Mouse (Mus musculus) myocyte (in vitro differentiated cells): Measurements from ENCODE around the gene Slc22a12. TPM values are rescaled to one million over a fixed set of nuclear protein-coding genes. Genes with fewer than 3 reads are reported as not detected.

ENCODE experiments used
- H3K27me3 ChIP-seq: one replicate; pipeline ENCODE4 v1.6.1; 2011; ENCODE audit not compliant: control insufficient read depth, insufficient read depth, insufficient read length
- H3K36me3 ChIP-seq: one replicate; pipeline ENCODE4 v1.6.1; 2011; ENCODE audit not compliant: control insufficient read depth, insufficient read depth
- H3K4me2 ChIP-seq: one replicate; pipeline ENCODE4 v1.6.1; 2011; ENCODE audit warnings: low read depth, control low read depth
- H3K4me3 ChIP-seq: one replicate; pipeline ENCODE4 v1.5.1; 2011; ENCODE audit warnings: mild to moderate bottlenecking, control low read depth, moderate library complexity
- H3K79me2 ChIP-seq: one replicate; pipeline ENCODE4 v1.6.1; 2011; ENCODE audit not compliant: control insufficient read depth, insufficient read depth
- H3ac ChIP-seq: one replicate; pipeline ENCODE4 v1.6.1; 2011; ENCODE audit not compliant: control insufficient read depth, insufficient read length
- CEBPB ChIP-seq: IDR thresholded peaks from 2 replicates; pipeline ENCODE4 v1.6.1; 2011; ENCODE audit warnings: mild to moderate bottlenecking, moderate library complexity; ENCODE audit not compliant: poor library complexity, insufficient read depth, severe bottlenecking
- E2F4 ChIP-seq: IDR thresholded peaks from one replicate; pipeline ENCODE4 v1.6.1; 2011; ENCODE audit warnings: mild to moderate bottlenecking, control low read depth, moderate library complexity; ENCODE audit not compliant: insufficient read depth
- MAX ChIP-seq: IDR thresholded peaks from one replicate; pipeline ENCODE4 v1.6.1; 2011; ENCODE audit warnings: low read depth, mild to moderate bottlenecking, control low read depth
- MYOD1 ChIP-seq, 3 experiments: IDR thresholded peaks; one replicate each; pipeline ENCODE4 v1.6.1; 2011; ENCODE audit warnings: control low read depth in 2 of 3, low read depth in 2 of 3, mild to moderate bottlenecking in 2 of 3, moderate library complexity in 1 of 3; ENCODE audit not compliant: insufficient read length in 2 of 3, control insufficient read depth in 1 of 3
- MYOG ChIP-seq, 3 experiments: IDR thresholded peaks; one replicate each; pipeline ENCODE4 v1.6.1; 2011; ENCODE audit warnings: control low read depth in 2 of 3, low read depth in 2 of 3, mild to moderate bottlenecking in 2 of 3; ENCODE audit not compliant: insufficient read length in 2 of 3, control insufficient read depth in 1 of 3, insufficient read depth in 1 of 3
- POLR2A ChIP-seq: IDR thresholded peaks from one replicate; pipeline ENCODE4 v1.6.1; 2011; ENCODE audit warnings: low read depth, mild to moderate bottlenecking, control low read depth, moderate library complexity; ENCODE audit not compliant: insufficient read length
- POLR2AphosphoS2 ChIP-seq: IDR thresholded peaks from one replicate; pipeline ENCODE4 v1.6.1; 2011; ENCODE audit warnings: low read depth, control low read depth; ENCODE audit not compliant: insufficient read length
- REST ChIP-seq: IDR thresholded peaks from one replicate; pipeline ENCODE4 v1.6.1; 2011; ENCODE audit warnings: mild to moderate bottlenecking, control low read depth, moderate library complexity; ENCODE audit not compliant: insufficient read depth, insufficient read length
- SRF ChIP-seq: IDR thresholded peaks from one replicate; pipeline ENCODE4 v1.6.1; 2011; ENCODE audit warnings: low read depth; ENCODE audit not compliant: control insufficient read depth, insufficient read length
- TCF12 ChIP-seq: IDR thresholded peaks from one replicate; pipeline ENCODE4 v1.6.1; 2011; ENCODE audit warnings: mild to moderate bottlenecking, control low read depth; ENCODE audit not compliant: poor library complexity, insufficient read depth, severe bottlenecking
- TCF3 ChIP-seq: IDR thresholded peaks from one replicate; pipeline ENCODE4 v1.6.1; 2011; ENCODE audit warnings: low read depth, control low read depth; ENCODE audit not compliant: insufficient read length
- USF1 ChIP-seq: IDR thresholded peaks from one replicate; pipeline ENCODE4 v1.6.1; 2011; ENCODE audit warnings: low read depth, mild to moderate bottlenecking, control low read depth, moderate library complexity
- polyA plus RNA-seq: library from polyadenylated mRNA; unstranded; fragments of >200 nt; fragmentation: generic; extraction: Trizol; gene quantifications from one replicate; pipeline ENCODE4 v1.2.1, GENCODE M21; 2012; ENCODE audit warnings: missing spikeins

Gene Slc22a12
- polyA plus RNA-seq, 1 experiment: not detected

DNA sequence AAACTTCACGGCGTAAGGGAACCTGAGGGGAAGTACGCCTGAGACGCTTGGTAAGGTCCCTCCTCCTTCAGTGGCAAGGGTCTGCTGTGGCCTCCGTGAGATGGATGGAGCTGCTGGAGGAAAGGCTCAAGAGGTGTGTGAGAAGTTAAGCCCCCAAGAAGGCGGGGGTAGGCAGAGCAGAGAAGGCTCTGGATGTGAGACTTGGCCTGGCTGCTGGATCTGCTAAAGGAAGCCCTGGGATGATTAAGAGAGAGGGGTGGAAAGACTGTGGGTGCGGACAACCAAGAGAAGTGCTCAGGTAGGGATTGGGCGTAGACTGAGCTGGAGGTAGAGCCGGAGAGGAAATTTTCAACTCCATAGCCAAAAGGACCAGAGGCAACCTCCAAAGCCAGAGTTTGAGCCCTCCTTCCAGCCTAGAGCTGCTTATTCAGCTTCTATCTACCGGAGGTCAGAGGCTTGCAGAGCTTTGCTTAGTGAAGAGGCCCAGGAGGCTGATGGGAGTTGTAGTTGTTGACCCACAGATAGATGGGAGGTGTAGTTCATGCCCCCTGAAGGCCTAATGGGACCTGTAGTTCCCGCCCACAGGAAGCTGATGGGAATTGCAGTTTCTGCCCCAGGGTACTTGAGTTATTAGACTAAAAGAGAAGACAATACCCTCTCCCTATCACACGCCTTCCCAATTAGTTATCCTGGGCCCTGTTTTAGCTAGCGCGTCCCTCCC, 13.4 kb downstream of the Slc22a12 start:
- Histone ChIP-seq H3K4me2 (no peak overlapping the region), H3ac (no peak overlapping the region), H3K36me3 (no peaks in the 10 kb centered on the region), H3K79me2 (no peaks in the 10 kb centered on the region), H3K27me3 (peaks cover 56% of the 10 kb centered on the region), H3K4me3 (no peak overlapping the region)
- TF ChIP-seq REST (no peak), POLR2AphosphoS2 (no peak), TCF12 (no peak), MAX (no peak), POLR2A (no peak), E2F4 (no peak), CEBPB (no peak), USF1 (no peak), SRF (no peak), MYOD1 (IDR thresholded peaks at IDR 0.05; ENCODE audit: control insufficient read depth in 1 of 3, insufficient read length in 2 of 3, low read depth in 2 of 3) (no peak), TCF3 (no peak), MYOG (IDR thresholded peaks at IDR 0.05; ENCODE audit: control insufficient read depth in 1 of 3, insufficient read depth in 1 of 3, insufficient read length in 2 of 3, low read depth in 2 of 3) (no peak)

DNA sequence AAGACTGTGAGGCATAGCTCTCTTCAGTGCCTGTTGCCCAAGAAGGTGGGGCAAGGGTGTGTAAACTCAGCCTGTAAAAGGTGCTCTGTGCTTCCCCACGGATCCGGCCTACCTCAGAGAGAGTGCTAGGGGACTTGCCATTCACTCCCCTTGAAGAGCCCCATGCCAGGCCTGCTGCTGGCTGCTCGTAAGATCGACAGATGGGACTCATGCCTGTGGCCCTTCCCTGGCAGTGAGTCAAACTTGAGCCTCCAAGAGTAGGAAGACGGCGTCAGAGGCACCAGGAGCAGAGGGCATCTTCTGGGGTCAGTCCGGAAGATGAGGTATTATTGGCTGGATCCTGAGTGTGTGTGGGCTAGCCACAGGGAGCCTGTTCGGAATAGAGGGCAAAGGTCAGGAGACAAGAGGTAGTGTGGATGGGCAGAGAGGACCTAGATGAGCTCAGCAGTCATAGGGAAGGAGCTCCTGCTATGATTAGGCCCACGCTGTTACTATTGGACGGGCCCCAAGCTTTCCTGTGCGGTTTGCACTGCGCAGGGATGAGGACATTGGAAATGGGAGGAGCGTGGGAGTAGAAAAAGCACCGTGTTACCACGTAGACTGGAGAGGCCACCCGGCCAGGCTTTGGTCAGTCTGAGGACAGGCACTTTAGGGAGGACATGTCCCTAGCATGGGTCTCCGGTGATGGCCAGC, 14.8 kb downstream of the Slc22a12 start:
- TF ChIP-seq SRF (no peak), POLR2A (no peak), MYOD1 (IDR thresholded peaks at IDR 0.05; ENCODE audit: control insufficient read depth in 1 of 3, insufficient read length in 2 of 3, low read depth in 2 of 3) (no peak), TCF12 (no peak), USF1 (no peak), MYOG (IDR thresholded peaks at IDR 0.05; ENCODE audit: control insufficient read depth in 1 of 3, insufficient read depth in 1 of 3, insufficient read length in 2 of 3, low read depth in 2 of 3) (no peak), POLR2AphosphoS2 (no peak), REST (no peak), MAX (no peak), CEBPB (no peak), TCF3 (no peak), E2F4 (no peak)
- Histone ChIP-seq H3ac (no peak overlapping the region), H3K36me3 (no peaks in the 10 kb centered on the region), H3K4me3 (no peak overlapping the region), H3K4me2 (no peak overlapping the region), H3K79me2 (no peaks in the 10 kb centered on the region), H3K27me3 (peaks cover 53% of the 10 kb centered on the region)

DNA sequence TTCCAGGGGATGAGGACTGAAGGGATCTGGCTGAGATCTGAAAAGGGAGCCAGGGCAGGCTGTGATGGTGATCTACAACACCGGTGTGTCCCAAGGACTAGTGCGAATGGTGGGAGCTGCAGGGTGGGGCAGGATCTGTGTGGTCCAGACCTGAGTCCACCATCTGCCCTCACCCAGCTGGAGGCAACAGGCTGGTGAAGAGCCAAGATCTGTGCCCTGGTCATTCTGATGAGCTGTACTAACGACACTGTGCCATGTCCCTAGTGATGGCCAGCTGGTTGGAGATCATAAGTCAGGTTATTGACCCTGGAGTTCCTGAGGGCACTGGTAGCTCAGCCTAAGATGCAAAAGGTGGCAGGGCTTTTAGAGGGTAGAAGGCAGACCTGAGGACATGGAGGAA, 15.4 kb downstream of the Slc22a12 start:
- H3K27me3 ChIP-seq: peaks cover 56% of the 10 kb centered on the region
- TF ChIP-seq POLR2AphosphoS2 (no peak), TCF3 (no peak), E2F4 (no peak), MAX (no peak), USF1 (no peak), TCF12 (no peak), SRF (no peak), MYOG (IDR thresholded peaks at IDR 0.05; ENCODE audit: control insufficient read depth in 1 of 3, insufficient read depth in 1 of 3, insufficient read length in 2 of 3, low read depth in 2 of 3) (no peak), POLR2A (no peak), MYOD1 (IDR thresholded peaks at IDR 0.05; ENCODE audit: control insufficient read depth in 1 of 3, insufficient read length in 2 of 3, low read depth in 2 of 3) (no peak), REST (no peak), CEBPB (no peak)

DNA sequence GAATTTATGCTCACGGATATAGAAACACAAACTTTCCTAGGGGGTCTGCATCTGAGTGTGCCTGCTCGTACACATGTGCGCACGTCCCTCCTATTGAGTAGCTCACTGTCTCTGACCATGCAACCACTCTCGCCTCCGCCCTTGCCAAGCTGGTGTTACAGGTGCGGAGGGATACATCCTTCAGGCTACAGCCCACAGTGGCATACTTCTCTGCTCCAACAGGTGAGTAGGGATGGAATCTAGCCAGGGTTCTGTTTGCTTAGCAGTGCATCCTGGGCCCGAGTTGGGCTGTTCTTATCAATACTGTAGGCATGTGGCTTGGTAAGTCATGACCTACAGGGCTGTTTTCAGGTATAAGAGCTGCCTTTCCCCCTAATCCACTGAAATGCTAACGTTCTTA, 16.8 kb downstream of the Slc22a12 start:
- Histone ChIP-seq H3ac (no peak overlapping the region), H3K27me3 (peaks cover 46% of the 10 kb centered on the region), H3K79me2 (no peaks in the 10 kb centered on the region), H3K36me3 (no peaks in the 10 kb centered on the region), H3K4me2 (no peak overlapping the region), H3K4me3 (no peak overlapping the region)
- TF ChIP-seq POLR2AphosphoS2: no peak

More for the DNA sequence above, 15.4 kb downstream of the Slc22a12 start:
- Histone ChIP-seq H3ac (no peak overlapping the region), H3K4me3 (no peak overlapping the region), H3K79me2 (no peaks in the 10 kb centered on the region), H3K4me2 (no peak overlapping the region), H3K36me3 (no peaks in the 10 kb centered on the region)

DNA sequence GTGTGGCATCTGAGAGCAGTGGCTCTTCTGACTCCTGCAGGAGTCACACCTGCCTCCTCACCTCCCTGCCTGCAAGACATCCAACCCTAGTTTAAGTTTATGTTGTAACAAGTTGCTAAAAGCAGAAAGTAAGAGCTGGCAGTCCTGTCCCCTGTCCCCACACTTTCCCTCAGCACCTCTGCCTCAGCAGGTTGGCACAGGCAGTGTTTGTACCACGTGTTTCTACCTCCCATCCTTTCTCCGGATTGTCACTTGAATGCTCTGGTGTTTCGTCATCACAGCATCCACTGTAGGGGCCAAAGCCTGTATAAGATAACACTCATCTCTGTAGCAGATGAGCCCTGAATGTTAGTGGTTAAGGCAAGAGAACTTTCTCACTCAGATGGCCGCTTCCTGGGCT, 17.8 kb downstream of the Slc22a12 start:
- TF ChIP-seq TCF12 (no peak), POLR2AphosphoS2 (no peak), E2F4 (no peak), MAX (no peak), USF1 (no peak), MYOG (IDR thresholded peaks at IDR 0.05; ENCODE audit: control insufficient read depth in 1 of 3, insufficient read depth in 1 of 3, insufficient read length in 2 of 3, low read depth in 2 of 3) (no peak), REST (no peak), POLR2A (no peak), CEBPB (no peak), MYOD1 (IDR thresholded peaks at IDR 0.05; ENCODE audit: control insufficient read depth in 1 of 3, insufficient read length in 2 of 3, low read depth in 2 of 3) (no peak)
- H3K36me3 ChIP-seq: no peaks in the 10 kb centered on the region
- H3K4me2 ChIP-seq: no peak overlapping the region
- H3K4me3 ChIP-seq: no peak overlapping the region
- H3ac ChIP-seq: no peak overlapping the region
- no peaks in the 10 kb centered on the region for H3K79me2 ChIP-seq
- peaks cover 41% of the 10 kb centered on the region for H3K27me3 ChIP-seq
